Mouse (Mus musculus) heart, postnatal 0 days (tissue): ENCODE results near the gene Hmcn2.

Source experiments
- CTCF ChIP-seq: IDR thresholded peaks from 2 replicates; pipeline ENCODE4 v1.5.1; 2016; ENCODE audit warnings: antibody characterized with exemption, control low read depth, low read depth
- EP300 ChIP-seq: IDR thresholded peaks from 2 replicates; pipeline ENCODE4 v1.6.1; 2016; ENCODE audit warnings: antibody characterized with exemption, low read depth

DNA sequence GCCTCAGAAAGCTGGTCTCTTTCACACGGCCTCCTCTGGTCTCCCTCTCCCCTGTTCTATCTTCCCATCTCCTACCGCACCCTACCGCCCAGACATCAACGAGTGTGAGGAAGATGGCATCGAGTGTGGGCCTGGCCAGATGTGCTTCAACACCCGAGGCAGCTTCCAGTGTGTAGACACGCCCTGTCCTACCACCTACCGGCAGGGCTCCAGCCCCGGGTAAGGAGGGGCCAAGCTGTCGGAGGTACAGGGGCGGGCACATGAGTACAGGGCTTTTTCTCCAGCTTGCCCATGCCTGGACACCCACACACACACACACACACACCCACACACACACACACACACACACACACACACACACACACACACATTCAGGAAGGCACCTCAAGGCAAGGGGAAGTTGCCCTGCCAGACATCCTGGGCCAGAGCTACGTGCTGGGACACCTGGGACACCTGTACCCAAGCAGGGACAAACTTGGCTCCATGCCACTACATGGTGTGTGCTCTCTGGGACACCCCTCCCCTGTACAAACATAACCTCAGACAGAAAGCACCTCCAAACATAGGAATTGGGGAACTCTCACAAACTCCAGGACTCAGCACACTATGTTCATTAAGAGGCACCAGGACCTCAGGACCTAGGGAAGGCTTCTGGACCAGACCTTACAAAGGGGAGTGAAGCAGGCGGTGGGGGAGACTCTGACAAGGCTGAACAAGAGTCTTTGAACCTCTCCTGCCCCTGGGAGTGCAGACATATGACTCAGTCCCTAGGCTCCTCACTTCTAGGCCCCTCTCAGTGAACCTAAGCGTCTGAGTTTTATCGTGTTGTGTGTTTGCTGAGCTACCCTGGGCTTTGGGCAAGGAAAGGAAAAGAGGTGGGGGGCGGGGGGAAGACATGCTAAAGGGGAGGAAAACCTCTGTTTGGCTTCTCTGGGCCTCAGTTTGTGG is 145.0 kb downstream of the Hmcn2 start:
- TF ChIP-seq CTCF (no peak), EP300 (no peak)
